Mouse (Mus musculus): ENCODE data around the gene Hmga1b. TPM values are rescaled to one million over a fixed set of nuclear protein-coding genes. Genes with fewer than 3 reads are reported as not detected.

Gene Hmga1b
- total RNA-seq, 2 experiments from 2014 or later: 6.0 to 13.1 TPM

Other genes with a start within 250 kb of the Hmga1b start
- gene Gcgr, start 232.1 kb upstream of the Hmga1b start, total RNA-seq (2021): 1 to 10 TPM in 1 of 2 experiments, under 1 TPM in 1; 0.86 to 1.9 TPM
- gene Mcrip1, start 213.1 kb upstream of the Hmga1b start, total RNA-seq (2021): 10 to 100 TPM; 58.0 to 73.4 TPM
- 1 to 10 TPM in 1 of 2 experiments, under 1 TPM in 1; 0.56 to 1.3 TPM for gene Ppp1r27, start 211.7 kb upstream of the Hmga1b start, total RNA-seq (2021)
- 100 to 1,000 TPM; 490 to 574 TPM for gene P4hb, start 189.5 kb upstream of the Hmga1b start, total RNA-seq (2021)
- gene Arhgdia, start 181.2 kb upstream of the Hmga1b start, total RNA-seq (2021): 100 to 1,000 TPM; 348 to 361 TPM
- 10 to 100 TPM; 97.0 to 99.2 TPM for gene Alyref, start 164.4 kb upstream of the Hmga1b start, total RNA-seq (2021)
- 100 to 1,000 TPM in 1 of 2 experiments, 10 to 100 TPM in 1; 86.0 to 102 TPM for gene Anapc11, start 164.4 kb upstream of the Hmga1b start, total RNA-seq (2021)
- gene Npb, start 154.3 kb upstream of the Hmga1b start, total RNA-seq (2021): 1 to 10 TPM in 1 of 2 experiments, not detected in 1; 1.6 TPM
- gene Pcyt2, start 144.9 kb upstream of the Hmga1b start, total RNA-seq (2021): 100 to 1,000 TPM; 212 to 312 TPM
- gene Sirt7, start 137.6 kb upstream of the Hmga1b start, total RNA-seq (2021): 10 to 100 TPM; 49.6 to 67.0 TPM
- 10 to 100 TPM; 50.4 to 78.6 TPM for gene Mafg, start 129.2 kb upstream of the Hmga1b start, total RNA-seq (2021)
- 1 to 10 TPM; 1.1 to 1.5 TPM for gene Pycr1, start 119.0 kb upstream of the Hmga1b start, total RNA-seq (2021)
- not detected for gene Myadml2, start 114.6 kb upstream of the Hmga1b start, total RNA-seq (2021)
- gene Notum, start 101.6 kb upstream of the Hmga1b start, total RNA-seq (2021): 1 to 10 TPM; 8.5 to 9.8 TPM
- gene Aspscr1, start 89.8 kb upstream of the Hmga1b start, total RNA-seq (2021): 10 to 100 TPM; 71.1 to 95.1 TPM
- 10 to 100 TPM; 52.1 to 60.4 TPM for gene Cenpx, start 49.1 kb upstream of the Hmga1b start, total RNA-seq (2021)
- 10 to 100 TPM; 24.3 to 27.7 TPM for gene Lrrc45, start 48.9 kb upstream of the Hmga1b start, total RNA-seq (2021)
- gene Rac3, start 41.3 kb upstream of the Hmga1b start, total RNA-seq (2021): 10 to 100 TPM in 1 of 2 experiments, 1 to 10 TPM in 1; 8.2 to 17.0 TPM
- 10 to 100 TPM; 31.8 to 77.7 TPM for gene Dcxr, start 35.5 kb upstream of the Hmga1b start, total RNA-seq (2021)
- gene Cbr2, start 30.7 kb upstream of the Hmga1b start, total RNA-seq (2021): 1 to 10 TPM; 5.0 to 7.8 TPM
- 10 to 100 TPM; 19.2 to 19.7 TPM for gene Rfng, start 21.4 kb downstream of the Hmga1b start, total RNA-seq (2021)
- 100 to 1,000 TPM; 139 to 142 TPM for gene Gps1, start 21.5 kb downstream of the Hmga1b start, total RNA-seq (2021)
- 10 to 100 TPM; 57.2 to 59.6 TPM for gene Dus1l, start 33.6 kb downstream of the Hmga1b start, total RNA-seq (2021)
- gene Fasn, start 61.8 kb downstream of the Hmga1b start, total RNA-seq (2021): 1,000 to 10,000 TPM; 1,954 to 2,603 TPM
- gene Ccdc57, start 170.1 kb downstream of the Hmga1b start, total RNA-seq (2021): 10 to 100 TPM; 10.6 to 22.0 TPM
- 1 to 10 TPM in 1 of 2 experiments, under 1 TPM in 1; 0.89 to 2.1 TPM for gene Slc16a3, start 185.7 kb downstream of the Hmga1b start, total RNA-seq (2021)
- gene Csnk1d, start 228.5 kb downstream of the Hmga1b start, total RNA-seq (2021): 100 to 1,000 TPM; 126 to 127 TPM

All from adrenal gland, postnatal 36 days (tissue).